Mouse (Mus musculus) heart, adult 2 months (tissue): ENCODE measurements around the gene Nop16.

Experiments
- CTCF ChIP-seq: fragments of 200-600 bp; IDR thresholded peaks from 2 replicates; pipeline ENCODE4 v1.8.1; 2022; ENCODE audit warnings: antibody characterized with exemption, mild to moderate bottlenecking, moderate library complexity
- EP300 ChIP-seq: fragments of 200-500 bp; IDR thresholded peaks from 2 replicates; pipeline ENCODE4 v1.6.1; 2011; ENCODE audit warnings: low read depth, low read length, control low read depth; ENCODE audit not compliant: insufficient read depth
- POLR2A ChIP-seq: fragments of 200-500 bp; IDR thresholded peaks from 2 replicates; pipeline ENCODE4 v1.6.1; 2011; ENCODE audit warnings: mild to moderate bottlenecking, low read depth, low read length, control low read depth; ENCODE audit not compliant: insufficient read depth

DNA sequence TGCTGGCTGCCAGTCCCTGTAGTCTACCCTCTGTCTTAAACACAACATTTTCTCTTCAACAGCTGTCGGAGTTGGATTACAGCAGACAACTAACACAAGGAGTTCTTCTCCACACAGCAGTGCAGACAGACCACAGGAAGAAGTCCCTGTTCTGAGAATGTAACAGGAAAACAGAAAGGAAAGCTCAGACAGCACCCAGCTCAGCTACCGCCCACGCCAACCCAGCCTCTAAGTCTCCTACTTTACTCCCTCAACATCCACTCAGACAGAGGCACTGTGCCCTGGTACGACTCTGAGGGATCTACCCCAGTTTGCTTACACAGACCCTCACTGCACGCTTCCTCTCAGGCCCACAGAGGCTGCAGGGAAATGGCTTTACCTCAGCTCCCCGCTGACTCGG, 29.3 kb downstream of the Nop16 start:
- TF ChIP-seq CTCF (no peak), EP300 (no peak), POLR2A (no peak)
